Mouse (Mus musculus): ENCODE data around the gene Dlg3.
A peak's percentile ranks its signal among the peaks of the same experiment; 100 is the strongest.

DNA sequence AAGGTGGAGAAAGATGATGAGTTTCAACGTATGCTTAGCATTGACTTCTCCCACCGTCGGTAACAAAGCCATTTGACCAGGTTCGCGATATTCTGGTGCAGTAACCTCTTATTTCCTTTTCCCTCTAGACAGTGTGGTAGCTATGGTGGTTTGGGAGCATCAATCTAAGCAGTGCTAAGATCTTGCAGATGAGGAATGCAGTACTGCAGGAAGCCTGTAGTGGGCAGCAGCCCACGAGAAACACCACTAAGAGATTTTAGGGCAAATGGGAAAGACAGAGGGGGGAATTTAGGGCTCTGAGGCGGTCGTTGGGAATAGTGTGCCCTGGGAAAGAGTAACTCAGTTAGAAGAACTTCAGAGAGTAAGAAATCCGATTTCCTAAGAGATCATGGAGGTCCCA is 9.0 kb downstream of the Dlg3 start:
- TF ChIP-seq CTCF (IDR thresholded peaks at IDR 0.05; ENCODE audit: extremely low read depth, insufficient read depth, insufficient read length, insufficient replicate concordance): peak; percentile 19; the same call in 1 of the 2 replicates
- TF ChIP-seq POLR2A (IDR thresholded peaks at IDR 0.05; ENCODE audit: low read depth, low read length): no peak

All from spleen, adult 2 months (tissue).